Mouse (Mus musculus): ENCODE data around the gene Gm20822. TPM values are rescaled to one million over a fixed set of nuclear protein-coding genes. Genes with fewer than 3 reads are reported as not detected.
"Not testable (repeated sequence)": the region's sequence is repeated elsewhere in the genome, so short reads cannot be mapped to it uniquely, and the experiment has no call there.

Gm20822 gene
- polyA plus RNA-seq (2015; fragmentation: Nextera tagmentation; extraction: Ambion mirVana), result not detected in 2 replicates

DNA sequence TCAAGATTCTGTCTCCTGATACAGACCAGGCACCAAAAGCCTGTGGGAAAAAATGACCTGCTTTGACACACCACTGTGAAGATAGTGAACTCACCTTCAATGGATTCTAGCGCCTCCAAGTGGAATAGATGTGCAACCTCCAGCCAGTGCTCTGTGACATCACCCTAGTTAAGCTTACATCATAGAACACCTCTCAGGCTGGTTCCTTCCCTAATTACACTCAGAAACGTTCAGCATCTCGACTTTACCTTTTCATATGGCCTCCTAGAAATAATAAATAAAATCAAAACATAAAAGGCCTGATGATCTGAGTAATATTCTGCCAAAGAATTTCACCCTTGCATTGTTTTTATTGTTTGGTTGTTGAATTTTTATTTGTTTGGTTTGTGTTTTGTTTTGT is at the start of gene Gm20822:
Gene Gm20822 (minus strand): TSS at position 101 of the 400 bp plus-strand sequence.
- H3K4me3 ChIP-seq; H3K9ac ChIP-seq; H3K9me3 ChIP-seq; H3K4me2 ChIP-seq; ATAC-seq (ENCODE audit: borderline replicate concordance, extremely low read depth, low FRiP score, low TSS enrichment); H3K36me3 ChIP-seq; H3K4me1 ChIP-seq; H3K27me3 ChIP-seq; H3K27ac ChIP-seq: not testable (repeated sequence)
- no CpG with 5 or more reads among the region's 3 CpGs for WGBS

Measured in lung, embryonic 15.5 days (tissue).